Mouse (Mus musculus): ENCODE measurements around the gene Rtp4. TPM values are rescaled to one million over a fixed set of nuclear protein-coding genes. Genes with fewer than 3 reads are reported as not detected.
A peak's percentile ranks its signal among the peaks of the same experiment; 100 is the strongest.

Gene Rtp4
- polyA plus RNA-seq, 1 experiment from 2014 or later = 8.4 TPM

DNA sequence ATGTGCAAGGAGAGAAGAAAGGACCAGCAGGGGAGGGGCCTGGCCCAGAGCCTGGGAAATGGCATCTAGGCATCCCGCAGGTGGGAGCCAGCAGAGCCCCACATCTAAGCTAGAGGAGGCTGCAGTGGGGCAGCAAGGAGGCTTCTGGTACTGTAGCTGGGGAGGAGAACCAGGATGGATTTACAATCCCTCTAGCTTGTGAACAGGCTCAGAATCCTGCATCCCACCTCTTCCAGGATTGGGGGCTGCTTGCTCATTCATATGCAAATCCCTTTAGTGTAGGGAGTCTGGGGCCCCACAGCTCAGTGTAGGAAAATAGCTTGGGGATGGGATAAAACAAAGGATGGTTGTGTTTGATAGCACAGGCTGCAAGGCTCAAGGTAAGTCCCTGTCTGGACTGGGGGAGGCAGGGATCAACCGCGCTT is 15.8 kb upstream of the Rtp4 start:
- no peak overlapping the region for H3K4me3 ChIP-seq (ENCODE audit: low read depth, low read length)
- H3K9me3 ChIP-seq (ENCODE audit: control insufficient read depth, low read length) = no peaks in the 10 kb centered on the region
- H3K4me1 ChIP-seq (ENCODE audit: control insufficient read depth, insufficient read depth, low read length) = peaks cover 5% of the 10 kb centered on the region
- no peak overlapping the region for H3K27ac ChIP-seq (replicated peaks; ENCODE audit: low read depth, low read length)
- no peak for ATAC-seq (ENCODE audit: low read depth)
- no peaks in the 10 kb centered on the region for H3K27me3 ChIP-seq (replicated peaks; ENCODE audit: control insufficient read depth, insufficient read depth, low read length)
- no peaks in the 10 kb centered on the region for H3K36me3 ChIP-seq (ENCODE audit: control insufficient read depth, insufficient read depth, low read length)
- no peak overlapping the region for H3K9ac ChIP-seq (ENCODE audit: low read depth, low read length)
- H3K4me2 ChIP-seq (ENCODE audit: low read depth, low read length) = no peak overlapping the region
- 40% methylated on average over 3 of the region's 3 CpGs for WGBS
- DNase-seq (ENCODE audit: low spot score) = no peak

DNA sequence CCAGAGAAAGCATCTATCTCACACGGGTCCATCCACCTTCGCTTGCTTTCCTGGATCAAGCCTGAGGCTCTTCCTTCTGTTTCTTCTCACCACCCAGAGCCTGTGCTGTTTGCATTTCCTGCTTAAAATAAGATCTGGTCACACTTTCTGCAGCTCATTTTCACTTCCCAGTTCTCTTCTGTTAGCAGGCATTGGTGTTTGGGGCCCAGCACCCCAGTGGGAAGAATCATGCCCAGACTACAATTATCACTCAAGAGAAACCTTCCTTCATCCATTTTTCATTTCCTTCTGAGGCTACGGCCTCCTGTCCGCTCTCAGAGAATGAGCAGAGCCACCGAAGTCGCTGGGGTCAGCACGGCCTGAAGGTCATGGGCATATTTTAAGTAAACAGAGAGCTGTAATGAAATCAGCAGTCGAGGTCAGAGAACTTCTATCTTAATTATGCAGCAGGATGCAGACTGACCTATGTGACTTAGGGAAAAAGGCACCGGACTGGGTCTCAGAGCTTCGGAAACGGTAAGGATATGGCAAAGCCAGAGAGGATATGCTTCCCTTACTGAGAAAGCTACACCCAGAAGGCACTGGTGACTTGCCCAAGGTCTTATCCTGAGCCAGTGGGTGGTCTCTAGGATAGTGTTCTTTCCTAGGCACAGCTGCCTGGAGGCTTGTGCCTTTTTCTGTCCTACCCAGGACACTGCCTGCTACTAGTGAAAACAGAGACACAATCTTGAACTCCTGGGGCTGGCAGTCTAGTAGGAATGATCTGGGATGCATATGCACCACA is 14.0 kb upstream of the Rtp4 start:
- Histone ChIP-seq H3K4me1 (ENCODE audit: control insufficient read depth, insufficient read depth, low read length) (peaks cover 5% of the 10 kb centered on the region), H3K9ac (ENCODE audit: low read depth, low read length) (no peak overlapping the region), H3K27me3 (replicated peaks; ENCODE audit: control insufficient read depth, insufficient read depth, low read length) (no peaks in the 10 kb centered on the region), H3K9me3 (ENCODE audit: control insufficient read depth, low read length) (no peaks in the 10 kb centered on the region), H3K27ac (replicated peaks; ENCODE audit: low read depth, low read length) (no peak overlapping the region), H3K4me3 (ENCODE audit: low read depth, low read length) (no peak overlapping the region), H3K36me3 (ENCODE audit: control insufficient read depth, insufficient read depth, low read length) (no peaks in the 10 kb centered on the region), H3K4me2 (ENCODE audit: low read depth, low read length) (no peak overlapping the region)
- ATAC-seq (ENCODE audit: low read depth) = no peak
- 40% methylated on average over 11 of the region's 11 CpGs for WGBS
- no peak for DNase-seq (ENCODE audit: low spot score)

DNA sequence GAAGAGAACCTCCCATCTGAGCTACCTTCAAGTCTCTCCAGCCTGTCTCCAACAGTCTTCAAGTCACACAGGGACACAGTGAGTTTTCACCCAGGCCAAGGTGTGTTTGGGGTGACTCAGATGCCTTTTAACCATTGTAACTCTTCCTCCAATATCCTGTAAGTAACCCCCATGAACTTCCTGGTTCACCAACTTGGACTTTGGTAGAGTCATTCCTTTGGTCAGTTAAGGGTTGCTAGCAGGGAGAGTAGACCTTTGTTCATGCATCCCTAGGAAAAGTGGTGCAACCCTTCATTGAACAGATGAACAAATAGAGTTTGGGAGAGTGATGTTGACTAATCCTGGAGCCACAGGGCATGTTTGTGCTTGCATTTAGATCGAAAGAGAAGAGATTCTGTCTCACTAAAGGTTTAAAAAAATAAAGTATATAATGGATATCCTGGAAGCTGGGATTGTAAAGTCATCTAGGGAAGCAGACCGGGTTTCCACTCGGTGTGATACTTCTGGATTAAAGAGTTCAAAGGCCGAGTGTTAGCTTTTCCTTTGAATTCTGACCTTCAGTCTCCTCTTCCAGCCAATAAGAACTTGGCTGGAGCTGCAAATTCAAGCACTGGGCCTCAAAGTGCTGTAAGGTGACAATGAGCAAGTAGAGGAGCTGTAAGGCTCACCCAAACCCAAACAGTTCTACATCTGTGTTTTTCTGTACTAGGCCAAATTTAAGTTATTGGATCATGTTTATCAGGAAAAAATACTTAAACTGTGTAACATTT is 8.7 kb upstream of the Rtp4 start:
- H3K4me2 ChIP-seq (ENCODE audit: low read depth, low read length) = no peak overlapping the region
- H3K27me3 ChIP-seq (replicated peaks; ENCODE audit: control insufficient read depth, insufficient read depth, low read length) = no peaks in the 10 kb centered on the region
- 78% methylated on average over 4 of the region's 4 CpGs for WGBS
- DNase-seq (ENCODE audit: low spot score) (no peak), ATAC-seq (ENCODE audit: low read depth) (no peak)
- H3K36me3 ChIP-seq (ENCODE audit: control insufficient read depth, insufficient read depth, low read length) = no peaks in the 10 kb centered on the region
- H3K9ac ChIP-seq (ENCODE audit: low read depth, low read length) = no peak overlapping the region
- H3K27ac ChIP-seq (replicated peaks; ENCODE audit: low read depth, low read length) = no peak overlapping the region
- H3K4me1 ChIP-seq (ENCODE audit: control insufficient read depth, insufficient read depth, low read length) = peaks cover 1% of the 10 kb centered on the region; the same call in 1 of the 2 replicates
- H3K9me3 ChIP-seq (ENCODE audit: control insufficient read depth, low read length) = no peaks in the 10 kb centered on the region
- no peak overlapping the region for H3K4me3 ChIP-seq (ENCODE audit: low read depth, low read length)

DNA sequence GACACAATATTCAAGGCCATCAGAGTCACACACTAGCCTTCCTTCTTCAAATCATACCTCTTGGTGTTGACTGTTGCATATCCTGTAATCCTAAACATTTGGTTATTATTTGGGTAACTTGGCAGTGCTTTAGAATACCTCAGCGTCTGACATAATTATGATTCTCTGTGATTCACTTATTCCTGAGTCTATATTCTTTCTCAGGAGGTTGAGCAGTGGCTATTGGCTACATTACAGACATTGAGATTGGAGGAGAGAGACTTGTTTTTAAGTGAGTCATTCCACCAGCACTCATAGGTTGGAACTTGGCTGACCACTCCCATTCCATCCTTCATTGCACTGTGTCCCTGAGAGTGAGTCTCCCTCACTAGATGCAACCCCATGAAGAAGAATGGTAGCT is 6.7 kb upstream of the Rtp4 start:
- H3K36me3 ChIP-seq (ENCODE audit: control insufficient read depth, insufficient read depth, low read length) = no peaks in the 10 kb centered on the region
- H3K9me3 ChIP-seq (ENCODE audit: control insufficient read depth, low read length) = no peaks in the 10 kb centered on the region
- no peak overlapping the region for H3K27ac ChIP-seq (replicated peaks; ENCODE audit: low read depth, low read length)
- DNase-seq (ENCODE audit: low spot score) (no peak), ATAC-seq (ENCODE audit: low read depth) (no peak)
- no peak overlapping the region for H3K9ac ChIP-seq (ENCODE audit: low read depth, low read length)
- peaks cover 18% of the 10 kb centered on the region for H3K4me1 ChIP-seq (ENCODE audit: control insufficient read depth, insufficient read depth, low read length)
- 73% methylated on average over 1 of the region's 1 CpGs for WGBS
- no peaks in the 10 kb centered on the region for H3K27me3 ChIP-seq (replicated peaks; ENCODE audit: control insufficient read depth, insufficient read depth, low read length)
- H3K4me2 ChIP-seq (ENCODE audit: low read depth, low read length) = no peak overlapping the region
- H3K4me3 ChIP-seq (ENCODE audit: low read depth, low read length) = no peak overlapping the region

DNA sequence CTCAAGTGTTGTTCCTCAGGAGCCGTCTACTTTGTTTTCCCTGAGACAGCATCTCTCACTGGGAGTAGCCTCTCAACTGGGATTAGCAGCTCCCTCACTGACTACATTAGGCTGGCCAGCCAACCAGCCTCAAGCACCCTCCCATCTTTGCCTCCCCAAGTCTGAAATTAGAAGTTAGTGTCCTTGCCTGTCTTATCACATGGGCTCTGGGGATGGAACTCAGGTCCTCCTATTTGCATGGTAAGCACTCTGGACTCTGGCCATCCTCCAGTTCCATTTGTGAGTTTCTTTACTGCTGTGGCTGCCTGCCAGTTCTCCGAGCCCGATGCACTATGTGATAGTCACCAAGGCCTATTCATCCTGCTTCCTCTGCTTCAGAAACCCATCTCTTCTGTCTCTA is 4.3 kb upstream of the Rtp4 start:
- Histone ChIP-seq H3K4me1 (ENCODE audit: control insufficient read depth, insufficient read depth, low read length) (peaks cover 40% of the 10 kb centered on the region), H3K4me3 (ENCODE audit: low read depth, low read length) (no peak overlapping the region), H3K4me2 (ENCODE audit: low read depth, low read length) (no peak overlapping the region), H3K27me3 (replicated peaks; ENCODE audit: control insufficient read depth, insufficient read depth, low read length) (no peaks in the 10 kb centered on the region), H3K9ac (ENCODE audit: low read depth, low read length) (no peak overlapping the region), H3K36me3 (ENCODE audit: control insufficient read depth, insufficient read depth, low read length) (no peaks in the 10 kb centered on the region), H3K27ac (replicated peaks; ENCODE audit: low read depth, low read length) (no peak overlapping the region), H3K9me3 (ENCODE audit: control insufficient read depth, low read length) (no peaks in the 10 kb centered on the region)
- peak; percentile 57 for DNase-seq (ENCODE audit: low spot score)
- ATAC-seq (ENCODE audit: low read depth) = no peak
- whole genome bisulfite sequencing = 80% methylated on average over 3 of the region's 3 CpGs

DNA sequence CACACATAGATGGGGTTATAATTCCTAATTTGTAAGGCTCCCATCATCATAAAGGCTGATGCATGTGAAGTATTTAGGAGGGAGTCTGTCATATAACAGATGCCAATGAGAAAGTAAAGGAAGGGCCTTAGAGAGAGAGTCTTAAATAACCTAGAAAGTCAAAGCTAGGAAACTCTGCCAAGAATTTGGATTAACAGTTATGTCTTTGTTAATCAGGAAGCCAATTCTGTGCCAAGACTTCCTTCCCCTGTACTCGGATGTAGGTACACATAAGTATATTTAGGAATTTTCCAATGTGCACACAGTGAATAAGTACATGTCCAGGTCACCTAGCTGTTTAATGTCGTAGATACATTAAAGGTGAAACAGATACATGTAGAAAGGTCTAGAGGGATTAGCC is 3.5 kb upstream of the Rtp4 start:
- Histone ChIP-seq H3K36me3 (ENCODE audit: control insufficient read depth, insufficient read depth, low read length) (no peaks in the 10 kb centered on the region), H3K4me3 (ENCODE audit: low read depth, low read length) (no peak overlapping the region), H3K27me3 (replicated peaks; ENCODE audit: control insufficient read depth, insufficient read depth, low read length) (no peaks in the 10 kb centered on the region; the same call in 1 of the 2 replicates), H3K9me3 (ENCODE audit: control insufficient read depth, low read length) (no peaks in the 10 kb centered on the region), H3K27ac (replicated peaks; ENCODE audit: low read depth, low read length) (no peak overlapping the region), H3K9ac (ENCODE audit: low read depth, low read length) (no peak overlapping the region), H3K4me2 (ENCODE audit: low read depth, low read length) (no peak overlapping the region), H3K4me1 (ENCODE audit: control insufficient read depth, insufficient read depth, low read length) (peaks cover 48% of the 10 kb centered on the region)
- no peak for ATAC-seq (ENCODE audit: low read depth)
- peak; percentile 77 for DNase-seq (ENCODE audit: low spot score)
- WGBS = 47% methylated on average over 2 of the region's 2 CpGs

DNA sequence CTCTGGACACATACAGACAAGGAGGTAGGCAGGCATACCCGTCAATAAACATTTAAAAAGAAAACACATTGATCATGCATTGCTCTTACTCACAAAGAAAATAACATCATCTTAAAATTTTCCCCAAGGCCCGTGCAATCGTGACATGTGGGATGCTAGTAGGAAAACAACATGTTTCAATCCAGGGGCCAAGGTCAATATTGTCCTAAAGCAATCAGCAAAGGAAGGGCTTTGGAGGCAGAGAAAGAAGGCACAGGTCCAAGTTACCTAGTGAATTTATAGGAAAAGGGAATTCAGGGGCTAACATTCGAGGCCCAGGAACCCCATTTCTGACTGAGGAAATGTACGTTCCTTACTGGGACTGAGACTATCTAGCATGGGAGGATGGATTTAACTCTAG is 2.9 kb upstream of the Rtp4 start:
- no peaks in the 10 kb centered on the region for H3K36me3 ChIP-seq (ENCODE audit: control insufficient read depth, insufficient read depth, low read length)
- 83% methylated on average over 5 of the region's 5 CpGs for WGBS
- H3K27me3 ChIP-seq (replicated peaks; ENCODE audit: control insufficient read depth, insufficient read depth, low read length) = no peaks in the 10 kb centered on the region; the same call in 1 of the 2 replicates
- H3K27ac ChIP-seq (replicated peaks; ENCODE audit: low read depth, low read length) = no peak overlapping the region
- no peaks in the 10 kb centered on the region for H3K9me3 ChIP-seq (ENCODE audit: control insufficient read depth, low read length)
- no peak for DNase-seq (ENCODE audit: low spot score)
- peaks cover 52% of the 10 kb centered on the region for H3K4me1 ChIP-seq (ENCODE audit: control insufficient read depth, insufficient read depth, low read length)
- no peak overlapping the region for H3K4me2 ChIP-seq (ENCODE audit: low read depth, low read length)
- ATAC-seq (ENCODE audit: low read depth) = no peak
- H3K9ac ChIP-seq (ENCODE audit: low read depth, low read length) = no peak overlapping the region
- H3K4me3 ChIP-seq (ENCODE audit: low read depth, low read length) = no peak overlapping the region

DNA sequence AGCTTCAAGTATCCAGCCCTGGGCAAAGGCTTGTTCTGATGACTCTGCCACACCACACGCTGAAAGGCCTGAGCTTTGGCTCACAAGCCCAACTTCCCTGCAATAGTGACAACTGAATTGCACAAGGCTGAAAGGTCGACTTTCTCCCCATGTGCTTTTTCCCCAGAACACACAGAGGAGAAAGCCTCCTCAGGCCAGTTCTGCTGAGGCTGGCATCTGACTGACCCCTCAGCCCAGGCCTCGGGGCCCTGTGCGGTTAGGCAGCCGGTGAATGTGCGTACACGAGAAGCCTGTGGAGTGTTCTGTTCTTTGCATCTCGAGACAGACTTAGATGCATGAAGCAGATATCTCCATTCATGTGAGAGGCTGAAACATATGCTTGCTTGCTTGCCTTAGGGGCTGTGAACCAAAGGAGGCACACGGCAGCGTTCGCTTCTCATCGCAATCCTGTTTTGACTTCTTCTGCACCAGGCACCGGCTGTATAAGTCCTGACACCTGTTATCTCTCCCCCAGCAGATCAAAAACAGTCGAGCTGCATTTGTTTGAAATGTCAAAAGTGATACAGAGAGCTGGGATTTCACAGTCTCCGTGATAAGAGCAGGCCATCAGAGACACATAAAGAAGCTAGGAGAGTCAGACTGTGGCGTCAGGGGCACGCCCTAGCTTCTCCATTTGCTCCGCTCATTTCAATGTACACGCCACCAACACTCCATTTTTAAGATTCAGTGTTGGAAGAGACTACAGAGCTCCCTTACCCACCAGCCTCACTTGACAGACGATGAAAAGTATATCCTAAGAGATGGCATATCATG is 2.1 kb upstream of the Rtp4 start:
- no peak overlapping the region for H3K27ac ChIP-seq (replicated peaks; ENCODE audit: low read depth, low read length)
- no peaks in the 10 kb centered on the region for H3K9me3 ChIP-seq (ENCODE audit: control insufficient read depth, low read length)
- peaks cover 60% of the 10 kb centered on the region for H3K4me1 ChIP-seq (ENCODE audit: control insufficient read depth, insufficient read depth, low read length)
- H3K9ac ChIP-seq (ENCODE audit: low read depth, low read length) = no peak overlapping the region
- DNase-seq (ENCODE audit: low spot score) (peak; percentile 50), ATAC-seq (ENCODE audit: low read depth) (0 out of 2 replicates have a peak, but pooled peaks have one; percentile 38)
- peak overlapping the region; percentile 20; the same call in 1 of the 2 replicates for H3K4me2 ChIP-seq (ENCODE audit: low read depth, low read length)
- H3K4me3 ChIP-seq (ENCODE audit: low read depth, low read length) = no peak overlapping the region
- WGBS = 52% methylated on average over 20 of the region's 20 CpGs
- no peaks in the 10 kb centered on the region; the same call in 1 of the 2 replicates for H3K27me3 ChIP-seq (replicated peaks; ENCODE audit: control insufficient read depth, insufficient read depth, low read length)
- H3K36me3 ChIP-seq (ENCODE audit: control insufficient read depth, insufficient read depth, low read length) = no peaks in the 10 kb centered on the region
